Mouse (Mus musculus) midbrain, embryonic 11.5 days (tissue): Measurements from ENCODE around the gene Slc36a2. TPM values are rescaled to one million over a fixed set of nuclear protein-coding genes. Genes with fewer than 3 reads are reported as not detected.

ENCODE experiments used
- ATAC-seq: fragments of 200-750 bp; cut with Nextera tagmentation; 2 replicates; pipeline ENCODE4 v1.8.0; 2017; ENCODE audit warnings: moderate TSS enrichment, moderate library complexity; ENCODE audit not compliant: low FRiP score
- DNase-seq: peaks from one replicate; pipeline ENCODE4 v3.0.0; 2015; ENCODE audit warnings: low spot score; ENCODE audit errors: missing footprints
- H3K27ac ChIP-seq: fragments of 300-500 bp; sonication (generic); 2 replicates; pipeline ENCODE4 v1.5.1; 2014; ENCODE audit warnings: low read depth, low read length
- H3K27me3 ChIP-seq: fragments of 300-500 bp; sonication (generic); 2 replicates; pipeline ENCODE4 v1.6.1; 2014; ENCODE audit warnings: mild to moderate bottlenecking, low read length, moderate library complexity, mixed read lengths; ENCODE audit not compliant: control insufficient read depth, insufficient read depth
- H3K36me3 ChIP-seq: fragments of 300-500 bp; sonication (generic); 2 replicates; pipeline ENCODE4 v1.6.1; 2014; ENCODE audit warnings: mild to moderate bottlenecking, low read length, moderate library complexity, mixed read lengths; ENCODE audit not compliant: control insufficient read depth, insufficient read depth
- H3K4me1 ChIP-seq: fragments of 300-500 bp; sonication (generic); 2 replicates; pipeline ENCODE4 v1.6.1; 2014; ENCODE audit warnings: low read length; ENCODE audit not compliant: control insufficient read depth, insufficient read depth
- H3K4me2 ChIP-seq: fragments of 300-500 bp; sonication (generic); 2 replicates; pipeline ENCODE4 v1.6.1; 2014; ENCODE audit warnings: mild to moderate bottlenecking, moderate library complexity
- H3K4me3 ChIP-seq: fragments of 300-500 bp; sonication (generic); 2 replicates; pipeline ENCODE4 v1.5.1; 2014; ENCODE audit warnings: low read depth, low read length
- H3K9ac ChIP-seq: fragments of 300-500 bp; sonication (generic); 2 replicates; pipeline ENCODE4 v1.6.1; 2014; ENCODE audit warnings: low read length
- H3K9me3 ChIP-seq: fragments of 300-500 bp; sonication (generic); 2 replicates; pipeline ENCODE4 v1.6.1; 2016; ENCODE audit warnings: low read length; ENCODE audit not compliant: control insufficient read depth
- WGBS: fragments of 180-500 bp; shearing (Covaris S2); extraction: QIAGEN DNeasy Blood & Tissue Kit; methylation state at CpG from one replicate; pipeline ENCODE4 v1.1.7; 2014; 5-methylcytosine and 5-hydroxymethylcytosine counted together
- polyA plus RNA-seq: library from polyadenylated mRNA; unstranded; fragments of >200 nt; fragmentation: Nextera tagmentation; extraction: Ambion mirVana; gene quantifications from 2 replicates; pipeline ENCODE4 v1.2.1, GENCODE M21; 2014

The Slc36a2 gene
- polyA plus RNA-seq, 1 experiment from 2014 or later = not detected

GRCm38 (mm10) chr11:55134407-55134806 lies 50.5 kb downstream of the Slc36a2 start:
- Histone ChIP-seq H3K27ac (no peak overlapping the region), H3K36me3 (no peaks in the 10 kb centered on the region), H3K4me1 (no peaks in the 10 kb centered on the region), H3K9me3 (no peaks in the 10 kb centered on the region), H3K27me3 (no peaks in the 10 kb centered on the region), H3K4me2 (no peak overlapping the region), H3K9ac (no peak overlapping the region), H3K4me3 (no peak overlapping the region)
- DNase-seq (no peak), ATAC-seq (no peak)
- 96% methylated on average over 1 of the region's 1 CpGs for WGBS

GRCm38 (mm10) chr11:55133204-55133603 lies 51.7 kb downstream of the Slc36a2 start:
- H3K36me3 ChIP-seq = no peaks in the 10 kb centered on the region
- no peaks in the 10 kb centered on the region for H3K9me3 ChIP-seq
- no peak overlapping the region for H3K27ac ChIP-seq
- no peak overlapping the region for H3K4me2 ChIP-seq
- no peaks in the 10 kb centered on the region for H3K27me3 ChIP-seq
- DNase-seq (no peak), ATAC-seq (no peak)
- no peak overlapping the region for H3K4me3 ChIP-seq
- WGBS = 82% methylated on average over 1 of the region's 1 CpGs
- no peak overlapping the region for H3K9ac ChIP-seq
- H3K4me1 ChIP-seq = no peaks in the 10 kb centered on the region

DNA sequence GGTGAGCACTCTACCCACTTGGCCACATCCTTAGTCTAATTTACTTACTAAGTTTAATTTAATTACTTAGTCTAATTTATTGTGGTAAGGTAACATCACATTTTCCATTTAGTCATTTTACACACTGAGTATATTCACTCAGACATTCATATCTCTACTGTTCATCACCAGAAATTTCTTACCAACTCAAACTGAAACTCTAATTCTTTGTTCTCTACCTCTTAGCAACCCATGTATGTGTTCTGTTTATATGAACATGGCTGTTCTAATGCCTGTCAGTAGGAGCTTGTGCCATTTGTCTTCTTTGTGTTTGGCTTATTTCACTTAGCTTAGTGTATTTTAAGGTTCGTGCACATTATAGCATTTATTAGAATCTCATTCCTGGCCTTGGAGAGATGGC lies 52.9 kb downstream of the Slc36a2 start:
- H3K4me1 ChIP-seq = no peaks in the 10 kb centered on the region
- no peaks in the 10 kb centered on the region for H3K36me3 ChIP-seq
- DNase-seq (no peak), ATAC-seq (no peak)
- no peak overlapping the region for H3K27ac ChIP-seq
- WGBS = 90% methylated on average over 1 of the region's 1 CpGs
- H3K4me3 ChIP-seq = no peak overlapping the region
- no peak overlapping the region for H3K9ac ChIP-seq
- no peak overlapping the region for H3K4me2 ChIP-seq
- no peaks in the 10 kb centered on the region for H3K9me3 ChIP-seq
- no peaks in the 10 kb centered on the region for H3K27me3 ChIP-seq

DNA sequence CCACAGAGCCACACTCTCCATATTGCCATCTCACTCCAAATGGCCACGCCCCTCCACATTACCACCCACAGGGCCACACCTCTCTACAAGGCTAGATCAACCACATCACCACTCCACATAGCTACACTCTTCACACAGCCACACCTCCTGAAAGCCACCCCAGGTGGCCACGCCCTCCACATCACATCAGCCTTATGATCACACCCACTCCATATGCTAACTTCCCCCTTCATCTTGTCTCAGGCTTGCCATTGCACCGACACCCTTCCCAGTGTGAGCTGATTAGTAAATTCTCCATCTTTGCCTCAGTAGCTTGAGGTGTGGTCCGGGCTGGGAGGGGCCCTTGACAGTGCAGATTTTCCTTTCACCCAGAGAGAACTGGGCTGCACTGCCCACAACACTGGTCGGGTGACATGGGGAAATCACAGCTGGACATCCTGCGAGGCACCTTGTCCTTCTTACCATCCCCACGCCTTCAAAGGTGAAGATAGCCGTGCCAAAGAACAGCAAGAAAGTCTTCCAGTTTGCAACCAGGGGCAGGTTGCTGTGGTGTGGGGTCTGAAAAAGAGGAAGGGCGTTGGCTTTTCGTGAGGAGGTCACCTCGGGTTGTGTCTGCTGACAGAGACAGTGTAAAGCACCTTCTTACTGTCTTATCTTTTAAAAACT lies 53.7 kb downstream of the Slc36a2 start:
- no peaks in the 10 kb centered on the region for H3K36me3 ChIP-seq
- ATAC-seq (no peak), DNase-seq (no peak)
- 91% methylated on average over 11 of the region's 11 CpGs for whole genome bisulfite sequencing
- H3K9ac ChIP-seq = no peak overlapping the region
- H3K27ac ChIP-seq = no peak overlapping the region
- H3K4me2 ChIP-seq = no peak overlapping the region
- H3K4me1 ChIP-seq = no peaks in the 10 kb centered on the region
- no peak overlapping the region for H3K4me3 ChIP-seq
- no peaks in the 10 kb centered on the region for H3K9me3 ChIP-seq
- H3K27me3 ChIP-seq = no peaks in the 10 kb centered on the region

DNA sequence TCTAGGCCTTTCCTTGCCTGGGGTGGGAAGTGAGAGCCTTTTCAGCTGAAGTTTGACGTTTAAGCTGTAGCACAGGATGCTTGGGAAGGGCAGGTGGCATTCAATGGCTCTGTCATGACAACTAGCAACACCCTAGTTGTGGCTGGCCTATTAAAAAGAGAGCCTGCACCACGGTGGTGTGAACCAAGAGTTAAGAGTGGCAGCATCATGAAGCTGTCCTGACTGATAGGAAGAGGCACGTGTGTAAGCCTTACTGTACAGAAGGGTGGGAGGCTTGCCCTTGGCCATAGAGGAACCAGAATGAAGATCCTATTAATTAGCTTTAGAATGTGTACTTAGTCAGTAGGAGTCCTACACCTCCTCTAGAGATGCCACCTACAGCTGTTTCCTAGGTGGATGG lies 56.5 kb downstream of the Slc36a2 start:
- 82% methylated on average over 3 of the region's 3 CpGs for WGBS
- no peak for ATAC-seq
- H3K27me3 ChIP-seq = no peaks in the 10 kb centered on the region
- DNase-seq = no peak
- H3K9me3 ChIP-seq = no peaks in the 10 kb centered on the region
- no peaks in the 10 kb centered on the region for H3K4me1 ChIP-seq
- no peak overlapping the region for H3K4me3 ChIP-seq
- H3K27ac ChIP-seq = no peak overlapping the region
- no peaks in the 10 kb centered on the region for H3K36me3 ChIP-seq
- H3K9ac ChIP-seq = no peak overlapping the region
- H3K4me2 ChIP-seq = no peak overlapping the region

DNA sequence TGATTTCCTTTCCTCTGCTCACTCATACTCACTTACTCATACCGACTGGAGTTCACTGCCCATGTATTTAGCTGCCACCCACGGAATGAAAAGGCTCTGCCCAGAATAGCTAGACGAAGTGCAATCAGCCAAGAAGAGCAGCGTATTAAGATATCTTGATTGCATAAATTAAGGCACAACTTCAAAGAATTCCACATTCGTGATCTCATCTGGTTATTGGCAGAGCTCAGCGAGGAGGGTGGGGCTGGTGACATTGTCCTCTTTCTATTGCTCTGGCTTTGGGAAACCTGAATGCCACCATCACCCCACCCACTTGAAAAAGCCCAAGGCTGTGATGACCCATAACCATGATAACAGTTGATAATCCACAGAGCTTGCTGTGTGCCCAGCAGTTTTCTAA lies 56.9 kb downstream of the Slc36a2 start:
- no peak for ATAC-seq

GRCm38 (mm10) chr11:55126663-55127062 lies 58.2 kb downstream of the Slc36a2 start:
- H3K4me3 ChIP-seq = no peak overlapping the region
- ATAC-seq = no peak
- H3K4me2 ChIP-seq = no peak overlapping the region
- H3K36me3 ChIP-seq = no peaks in the 10 kb centered on the region
- 87% methylated on average over 3 of the region's 3 CpGs for WGBS
- H3K4me1 ChIP-seq = no peaks in the 10 kb centered on the region
- H3K27me3 ChIP-seq = no peaks in the 10 kb centered on the region
- H3K27ac ChIP-seq = no peak overlapping the region
- H3K9me3 ChIP-seq = no peaks in the 10 kb centered on the region
- DNase-seq = no peak
- H3K9ac ChIP-seq = no peak overlapping the region

More for the DNA sequence above, 56.9 kb downstream of the Slc36a2 start:
- no peak overlapping the region for H3K4me2 ChIP-seq
- no peak for DNase-seq
- H3K4me3 ChIP-seq = no peak overlapping the region
- H3K9ac ChIP-seq = no peak overlapping the region
- no peak overlapping the region for H3K27ac ChIP-seq
- H3K27me3 ChIP-seq = no peaks in the 10 kb centered on the region
- H3K9me3 ChIP-seq = no peaks in the 10 kb centered on the region
- 77% methylated on average over 6 of the region's 6 CpGs for WGBS
- H3K4me1 ChIP-seq = no peaks in the 10 kb centered on the region
- no peaks in the 10 kb centered on the region for H3K36me3 ChIP-seq

DNA sequence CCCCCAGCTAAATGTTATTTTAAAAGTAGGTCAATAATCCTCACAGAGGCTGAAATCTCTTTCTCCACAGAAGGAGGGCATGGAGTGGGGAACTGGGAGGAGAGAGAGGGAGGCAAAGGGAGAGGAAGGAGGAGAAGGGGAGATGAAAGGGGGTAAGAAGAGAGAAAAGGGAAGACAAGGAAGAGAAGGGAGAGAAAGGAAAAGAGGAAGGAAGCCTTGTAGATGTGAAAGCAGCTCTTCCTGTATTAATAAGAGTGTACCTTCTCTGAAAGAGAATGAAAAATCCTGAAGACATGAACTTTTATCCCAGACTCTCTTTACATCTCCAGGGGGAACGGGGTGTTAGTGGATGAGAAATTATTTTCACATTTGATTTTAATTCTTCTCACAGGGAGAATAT lies 63.4 kb downstream of the Slc36a2 start:
- Histone ChIP-seq H3K9me3 (no peaks in the 10 kb centered on the region), H3K4me3 (no peak overlapping the region), H3K4me1 (no peaks in the 10 kb centered on the region), H3K27me3 (no peaks in the 10 kb centered on the region), H3K9ac (no peak overlapping the region), H3K36me3 (no peaks in the 10 kb centered on the region), H3K27ac (no peak overlapping the region), H3K4me2 (no peak overlapping the region)
- 93% methylated on average over 1 of the region's 1 CpGs for WGBS
- ATAC-seq (no peak), DNase-seq (no peak)

- 86% methylated on average over 8 of the region's 8 CpGs for WGBS
- H3K27me3 ChIP-seq = no peaks in the 10 kb centered on the region
- DNase-seq = no peak
- no peaks in the 10 kb centered on the region for H3K9me3 ChIP-seq
- no peak overlapping the region for H3K4me2 ChIP-seq
- no peak overlapping the region for H3K27ac ChIP-seq
- no peak for ATAC-seq
- H3K9ac ChIP-seq = no peak overlapping the region
- no peak overlapping the region for H3K4me3 ChIP-seq
- H3K36me3 ChIP-seq = no peaks in the 10 kb centered on the region
- H3K4me1 ChIP-seq = no peaks in the 10 kb centered on the region
Observed at GRCm38 (mm10) chr11:55120821-55121271, 64.0 kb downstream of the Slc36a2 start.
